Mouse (Mus musculus) kidney, postnatal 0 days (tissue): Measurements from ENCODE around the gene Lztfl1. TPM values are rescaled to one million over a fixed set of nuclear protein-coding genes. Genes with fewer than 3 reads are reported as not detected.
"Not testable (repeated sequence)": the region's sequence is repeated elsewhere in the genome, so short reads cannot be mapped to it uniquely, and the experiment has no call there.

ENCODE experiments used
- ATAC-seq: fragments of 200-750 bp; cut with Nextera tagmentation; replicated peaks from 2 replicates; pipeline ENCODE4 v1.8.0; 2017; ENCODE audit warnings: low read depth, moderate number of reproducible peaks, moderate TSS enrichment, moderate library complexity; ENCODE audit not compliant: low FRiP score
- DNase-seq: peaks from one replicate; pipeline ENCODE4 v3.0.0-alpha.2; 2016; ENCODE audit warnings: low spot score
- H3K27ac ChIP-seq: fragments of 300-500 bp; sonication (generic); 2 replicates; pipeline ENCODE4 v1.5.1; 2014; ENCODE audit warnings: mild to moderate bottlenecking
- H3K27me3 ChIP-seq: fragments of 300-500 bp; sonication (generic); 2 replicates; pipeline ENCODE4 v1.6.1; 2014; ENCODE audit warnings: low read length, mixed read lengths; ENCODE audit not compliant: insufficient read depth
- H3K36me3 ChIP-seq: fragments of 300-500 bp; sonication (generic); 2 replicates; pipeline ENCODE4 v1.6.1; 2014; ENCODE audit warnings: low read length, mixed read lengths; ENCODE audit not compliant: insufficient read depth
- H3K4me1 ChIP-seq: fragments of 300-500 bp; sonication (generic); replicated peaks from 2 replicates; pipeline ENCODE4 v1.6.1; 2014; ENCODE audit warnings: antibody characterized with exemption, low read length, mixed read lengths; ENCODE audit not compliant: insufficient read depth
- H3K4me2 ChIP-seq: fragments of 300-500 bp; sonication (generic); 2 replicates; pipeline ENCODE4 v1.6.1; 2014; ENCODE audit warnings: mild to moderate bottlenecking, low read length, moderate library complexity, mixed read lengths
- H3K4me3 ChIP-seq: fragments of 300-500 bp; sonication (generic); replicated peaks from 2 replicates; pipeline ENCODE4 v1.5.1; 2014; ENCODE audit warnings: low read depth, low read length
- H3K9ac ChIP-seq: fragments of 300-500 bp; sonication (generic); 2 replicates; pipeline ENCODE4 v1.6.1; 2014; ENCODE audit warnings: low read depth, low read length
- H3K9me3 ChIP-seq: fragments of 300-500 bp; sonication (generic); replicated peaks from 2 replicates; pipeline ENCODE4 v1.6.1; 2016; ENCODE audit warnings: low read length, inconsistent platforms, mixed read lengths
- CTCF ChIP-seq: IDR thresholded peaks from 2 replicates; pipeline ENCODE4 v1.5.1; 2016; ENCODE audit warnings: antibody characterized with exemption, low read depth, mild to moderate bottlenecking, moderate library complexity
- WGBS: fragments of 180-500 bp; shearing (Covaris S2); extraction: QIAGEN DNeasy Blood & Tissue Kit; methylation state at CpG from one replicate; pipeline ENCODE4 v1.1.7; 2014; 5-methylcytosine and 5-hydroxymethylcytosine counted together
- polyA plus RNA-seq: library from polyadenylated mRNA; unstranded; fragments of >200 nt; fragmentation: Nextera tagmentation; extraction: Ambion mirVana; gene quantifications from 2 replicates; pipeline ENCODE4 v1.2.1, GENCODE M21; 2015

Gene Lztfl1
- polyA plus RNA-seq, 1 experiment from 2014 or later, result 57.5 TPM

DNA sequence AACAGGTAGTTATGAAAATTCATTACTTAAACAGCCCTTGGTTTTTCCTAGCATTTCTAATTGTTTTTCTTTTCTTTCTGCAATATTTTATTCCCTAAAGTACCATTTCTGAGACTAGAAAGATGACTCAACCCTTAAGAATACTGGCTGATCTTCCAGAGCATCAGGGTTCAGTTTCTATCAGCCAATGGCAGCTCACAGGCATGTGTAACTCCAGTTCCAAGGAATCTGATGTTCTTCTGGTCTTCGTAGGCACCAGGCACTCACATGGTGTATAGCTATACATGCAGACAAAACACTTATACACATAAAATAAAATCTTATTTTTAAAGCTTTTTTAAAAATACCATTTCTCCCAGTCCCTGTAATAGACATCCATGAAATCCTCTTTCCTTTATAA is 40.7 kb upstream of the Lztfl1 start:
- no peak overlapping the region for H3K4me2 ChIP-seq
- H3K4me1 ChIP-seq, result no peaks in the 10 kb centered on the region
- TF ChIP-seq CTCF, result no peak
- H3K4me3 ChIP-seq, result no peak overlapping the region
- no peaks in the 10 kb centered on the region for H3K27me3 ChIP-seq
- WGBS, result 73% methylated on average over 1 of the region's 1 CpGs
- no peak overlapping the region for H3K9ac ChIP-seq
- H3K27ac ChIP-seq, result no peak overlapping the region
- no peaks in the 10 kb centered on the region for H3K36me3 ChIP-seq
- DNase-seq (no peak), ATAC-seq (no peak)
- H3K9me3 ChIP-seq, result no peaks in the 10 kb centered on the region

DNA sequence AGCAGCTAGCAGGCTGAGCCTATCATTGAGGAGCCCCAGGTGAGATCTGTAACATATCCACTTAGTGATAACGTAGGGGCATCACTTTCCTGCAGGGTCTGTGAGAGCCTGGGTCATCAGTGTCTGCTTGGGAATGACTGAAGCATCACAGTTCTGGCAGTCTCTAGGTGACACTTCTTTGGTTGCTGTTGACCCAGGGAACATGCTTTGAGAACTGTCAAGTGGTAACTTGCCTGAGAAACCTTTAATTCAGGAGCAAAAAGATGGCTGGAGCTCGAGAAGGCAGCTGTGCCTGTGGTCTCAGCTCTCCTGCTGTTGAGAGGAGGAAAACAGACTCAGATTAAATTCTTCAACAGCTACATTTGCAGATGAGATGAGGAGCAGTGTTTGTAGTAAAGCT is 39.8 kb upstream of the Lztfl1 start:
- no peak overlapping the region for H3K4me2 ChIP-seq
- no peak for TF ChIP-seq CTCF
- 62% methylated on average over 2 of the region's 2 CpGs for whole genome bisulfite sequencing

DNA sequence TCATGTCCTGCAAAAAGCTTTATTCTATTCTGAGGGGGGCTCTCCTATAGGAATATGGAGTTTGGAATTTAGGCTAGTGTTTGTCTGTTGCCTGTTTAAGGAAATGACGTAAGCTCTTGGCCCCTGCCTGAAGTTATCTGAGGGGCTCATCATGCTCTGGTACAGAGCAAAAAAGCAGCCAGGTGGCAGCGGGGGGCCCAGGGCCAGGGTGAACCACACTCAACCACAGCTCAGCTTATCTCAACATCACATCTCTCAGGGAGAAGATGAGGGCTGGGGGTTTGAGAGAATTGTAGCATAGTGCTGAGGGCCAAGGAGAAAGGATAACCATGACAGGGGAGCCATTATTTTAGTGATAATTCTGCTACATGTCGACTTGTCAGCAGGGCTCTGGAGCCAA is 39.3 kb upstream of the Lztfl1 start:
- no peak overlapping the region for H3K9ac ChIP-seq
- H3K27me3 ChIP-seq, result no peaks in the 10 kb centered on the region
- no peak overlapping the region for H3K27ac ChIP-seq
- DNase-seq (no peak), ATAC-seq (no peak)
- H3K4me1 ChIP-seq, result no peaks in the 10 kb centered on the region
- H3K4me2 ChIP-seq, result no peak overlapping the region
- no peaks in the 10 kb centered on the region for H3K9me3 ChIP-seq
- H3K4me3 ChIP-seq, result no peak overlapping the region
- no peaks in the 10 kb centered on the region for H3K36me3 ChIP-seq
- 78% methylated on average over 3 of the region's 3 CpGs for WGBS
- no peak for TF ChIP-seq CTCF

More for the DNA sequence above, 39.8 kb upstream of the Lztfl1 start:
- Histone ChIP-seq H3K9me3 (no peaks in the 10 kb centered on the region), H3K4me3 (no peak overlapping the region), H3K27ac (no peak overlapping the region), H3K36me3 (no peaks in the 10 kb centered on the region), H3K27me3 (no peaks in the 10 kb centered on the region), H3K4me1 (no peaks in the 10 kb centered on the region), H3K9ac (no peak overlapping the region)
- ATAC-seq (no peak), DNase-seq (no peak)

DNA sequence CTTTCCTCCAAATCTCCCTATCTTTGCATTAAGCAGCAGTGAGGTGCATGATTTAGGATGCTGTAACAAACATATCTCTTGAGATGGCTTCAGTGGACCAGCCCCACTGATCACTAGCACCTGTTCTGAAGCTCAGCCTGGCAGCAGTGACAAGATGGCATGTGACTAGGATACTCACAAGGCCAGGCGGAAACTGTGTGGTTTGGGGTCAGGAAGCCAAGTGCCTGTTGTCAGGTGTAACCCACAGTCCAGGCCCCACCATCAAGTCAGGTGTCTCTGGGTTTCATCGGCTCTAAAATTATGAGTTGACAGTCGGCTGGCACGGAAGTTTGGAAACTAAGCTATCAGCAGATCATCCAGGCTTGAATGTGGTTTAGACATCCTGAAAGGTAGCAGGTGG is 36.8 kb upstream of the Lztfl1 start:
- no peaks in the 10 kb centered on the region for H3K9me3 ChIP-seq
- 77% methylated on average over 4 of the region's 4 CpGs for WGBS

DNA sequence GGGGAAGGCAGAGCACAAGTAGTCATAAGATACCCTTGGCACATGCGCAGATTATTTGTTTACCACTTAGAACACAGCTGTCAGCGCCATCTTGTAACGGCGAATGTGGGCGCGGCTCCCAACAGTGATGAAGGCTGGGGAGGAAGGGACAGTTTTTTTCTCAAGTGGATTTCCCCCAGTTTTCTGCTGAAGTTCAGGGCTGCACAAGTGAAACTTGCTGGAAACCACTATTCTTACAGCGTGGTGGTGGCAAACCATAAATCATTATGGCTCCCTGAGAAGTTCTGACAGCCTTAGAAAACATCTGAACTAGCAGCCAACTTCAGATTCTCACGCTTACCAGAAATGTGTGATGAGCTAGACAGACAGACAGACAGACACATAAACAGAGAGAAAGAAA is 32.2 kb upstream of the Lztfl1 start:
- H3K9ac ChIP-seq, H3K9me3 ChIP-seq, H3K27me3 ChIP-seq, DNase-seq, H3K4me2 ChIP-seq, H3K27ac ChIP-seq, H3K4me1 ChIP-seq, H3K36me3 ChIP-seq, ATAC-seq, H3K4me3 ChIP-seq: not testable (repeated sequence)
- 84% methylated on average over 7 of the region's 8 CpGs for WGBS

More for the DNA sequence above, 36.8 kb upstream of the Lztfl1 start:
- no peak overlapping the region for H3K4me3 ChIP-seq
- no peaks in the 10 kb centered on the region for H3K4me1 ChIP-seq
- TF ChIP-seq CTCF, result no peak
- H3K27ac ChIP-seq, result no peak overlapping the region
- no peaks in the 10 kb centered on the region for H3K27me3 ChIP-seq
- H3K36me3 ChIP-seq, result no peaks in the 10 kb centered on the region
- no peak overlapping the region for H3K9ac ChIP-seq
- ATAC-seq, result no peak
- H3K4me2 ChIP-seq, result no peak overlapping the region
- no peak for DNase-seq

DNA sequence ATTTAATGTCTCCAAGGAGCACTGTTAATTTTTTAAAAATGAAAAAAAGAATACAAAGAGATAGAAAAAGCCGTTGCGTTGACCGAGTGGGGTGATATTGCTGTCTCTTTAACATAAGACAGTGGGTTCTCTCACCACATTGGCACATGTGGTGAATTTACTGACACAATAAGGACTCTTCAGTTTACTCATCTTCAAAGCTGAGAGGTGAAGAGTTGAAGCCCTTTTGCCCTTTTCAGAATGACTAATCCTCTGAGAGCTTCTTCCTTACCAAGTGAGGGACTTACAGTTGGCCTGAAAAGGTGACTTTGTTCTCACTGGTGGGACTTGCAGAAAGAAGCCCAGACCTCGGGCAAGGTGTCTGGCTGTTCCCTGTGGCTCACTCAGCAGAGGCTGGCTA is 23.3 kb upstream of the Lztfl1 start:
- Histone ChIP-seq H3K27ac (no peak overlapping the region), H3K4me1 (no peaks in the 10 kb centered on the region), H3K4me2 (no peak overlapping the region), H3K9me3 (no peaks in the 10 kb centered on the region), H3K36me3 (no peaks in the 10 kb centered on the region), H3K4me3 (no peak overlapping the region), H3K9ac (no peak overlapping the region), H3K27me3 (no peaks in the 10 kb centered on the region)
- no peak for TF ChIP-seq CTCF
- no peak for DNase-seq
- 85% methylated on average over 4 of the region's 4 CpGs for WGBS
- no peak for ATAC-seq

DNA sequence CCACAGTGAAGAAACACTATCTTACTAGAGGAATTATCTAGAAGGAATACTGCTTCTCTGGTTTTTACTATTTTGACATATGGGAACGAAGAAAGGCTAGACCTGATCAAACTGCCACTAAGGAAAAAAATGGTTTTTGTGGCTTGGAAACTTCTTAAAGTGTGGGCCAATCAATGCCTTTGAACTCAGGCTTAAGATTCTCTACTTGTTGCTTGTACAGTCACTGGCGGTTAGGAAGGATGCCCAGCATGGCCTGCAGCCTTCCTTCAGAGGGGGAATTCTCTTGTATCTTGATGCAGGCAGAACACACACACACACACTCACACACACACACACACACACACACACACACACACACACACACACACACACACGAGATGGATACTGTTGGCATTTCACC is 16.6 kb upstream of the Lztfl1 start:
- DNase-seq, result no peak
- H3K4me3 ChIP-seq, result no peak overlapping the region
- H3K4me1 ChIP-seq, result no peaks in the 10 kb centered on the region
- H3K4me2 ChIP-seq, result no peak overlapping the region
- TF ChIP-seq CTCF, result no peak
- no peaks in the 10 kb centered on the region for H3K27me3 ChIP-seq
- no peak overlapping the region for H3K9ac ChIP-seq
- H3K9me3 ChIP-seq, result no peaks in the 10 kb centered on the region
- ATAC-seq, result no peak
- no peak overlapping the region for H3K27ac ChIP-seq
- no peaks in the 10 kb centered on the region for H3K36me3 ChIP-seq
- 73% methylated on average over 3 of the region's 3 CpGs for WGBS
